In genomic region chr10:79767372-79768244, GRCm38 (mm10) we compare ENCODE assay signal across 8 mouse cellular contexts. TPM values are rescaled to one million over a fixed set of nuclear protein-coding genes. Genes with fewer than 3 reads are reported as not detected.
A peak's percentile ranks its signal among the peaks of the same experiment; 100 is the strongest.
DNase-seq lines count a peak whose midpoint lies in the region; ATAC-seq and TF ChIP-seq lines count a peak whose summit lies in the region.

No protein-coding gene starts in this region.

- peaks cover 40% of the 10 kb centered on the region for H3K79me2 ChIP-seq in myocyte (ENCODE audit: control insufficient read depth, insufficient read depth)

- peaks cover 9% of the 10 kb centered on the region for H3K4me1 ChIP-seq in brown adipose tissue, adult 24 weeks (ENCODE audit: control insufficient read depth, insufficient read depth, insufficient read length, low read length)
- peaks cover 39% of the 10 kb centered on the region for H3K4me1 ChIP-seq in heart, embryonic 12.5 days (replicated peaks)
- H3K4me1 ChIP-seq in kidney, postnatal 0 days (replicated peaks; ENCODE audit: insufficient read depth, low read length), result peaks cover 20% of the 10 kb centered on the region
- peaks cover 29% of the 10 kb centered on the region for H3K4me1 ChIP-seq in liver, embryonic 11.5 days (replicated peaks; ENCODE audit: control insufficient read depth, insufficient read depth, low read length)

- peak overlapping the region; percentile 64 for H3K9ac ChIP-seq in heart, embryonic 12.5 days
- H3K9ac ChIP-seq in kidney, postnatal 0 days (ENCODE audit: low read depth, low read length), result peak overlapping the region; percentile 53
- H3K9ac ChIP-seq in liver, embryonic 11.5 days (ENCODE audit: low read depth, low read length), result peak overlapping the region; percentile 47; the same call in 1 of the 2 replicates

- no peaks in the 10 kb centered on the region for H3K36me3 ChIP-seq in heart, embryonic 12.5 days
- no peaks in the 10 kb centered on the region for H3K36me3 ChIP-seq in kidney, postnatal 0 days (ENCODE audit: insufficient read depth, low read length)
- H3K36me3 ChIP-seq in liver, embryonic 11.5 days (ENCODE audit: control insufficient read depth, insufficient read depth, low read length), result no peaks in the 10 kb centered on the region; the same call in 1 of the 2 replicates
- H3K36me3 ChIP-seq in myocyte (ENCODE audit: control insufficient read depth, insufficient read depth), result no peaks in the 10 kb centered on the region

- no peak overlapping the region for H3ac ChIP-seq in myocyte (ENCODE audit: control insufficient read depth, insufficient read length)

- ATAC-seq in CD4-positive, CD25-positive, alpha-beta regulatory T cell, adult 4 months, result peak; percentile 33
- ATAC-seq in erythroid progenitor cell, adult 5-6 weeks (replicated peaks; ENCODE audit: low FRiP score, poor library complexity, severe bottlenecking), result peak; percentile 67
- peak; percentile 75 for ATAC-seq in heart, embryonic 12.5 days (ENCODE audit: insufficient number of reproducible peaks, low FRiP score)
- ATAC-seq in kidney, postnatal 0 days (replicated peaks; ENCODE audit: low FRiP score, low read depth), result peak; percentile 76
- peak; percentile 49 for ATAC-seq in liver, embryonic 11.5 days (replicated peaks; ENCODE audit: low FRiP score)

- 0 out of 2 replicates have a peak, but pooled peaks cover 5% of the 10 kb centered on the region for H3K9me3 ChIP-seq in heart, embryonic 12.5 days (replicated peaks)
- H3K9me3 ChIP-seq in kidney, postnatal 0 days (replicated peaks; ENCODE audit: low read length), result no peaks in the 10 kb centered on the region
- H3K9me3 ChIP-seq in liver, embryonic 11.5 days (ENCODE audit: control insufficient read depth, low read length), result no peaks in the 10 kb centered on the region; the same call in 1 of the 2 replicates

- 10% methylated on average over 40 of the region's 40 CpGs for WGBS in heart, embryonic 12.5 days
- WGBS in kidney, postnatal 0 days, result 10% methylated on average over 40 of the region's 40 CpGs
- WGBS in liver, embryonic 11.5 days, result 11% methylated on average over 40 of the region's 40 CpGs

- H3K27ac ChIP-seq in brown adipose tissue, adult 24 weeks (replicated peaks; ENCODE audit: low read depth, low read length), result peak overlapping the region; percentile 52
- peak overlapping the region; percentile 85 for H3K27ac ChIP-seq in heart, embryonic 12.5 days (ENCODE audit: poor library complexity, severe bottlenecking)
- peak overlapping the region; percentile 94 for H3K27ac ChIP-seq in kidney, postnatal 0 days
- H3K27ac ChIP-seq in liver, embryonic 11.5 days (ENCODE audit: low read depth, low read length), result peak overlapping the region; percentile 92

- TF ChIP-seq POLR2A in myocyte (IDR thresholded peaks at IDR 0.05; ENCODE audit: insufficient read length, low read depth), result no peak

- peak; percentile 95 for DNase-seq in kidney, postnatal 0 days (ENCODE audit: low spot score)
- DNase-seq in liver, embryonic 11.5 days (ENCODE audit: low spot score), result peak; percentile 85
- DNase-seq in telencephalon, adult 2 months (ENCODE audit: low read depth, low spot score), result peak; percentile 97

- TF ChIP-seq CTCF in kidney, postnatal 0 days (IDR thresholded peaks at IDR 0.05; ENCODE audit: low read depth), result no peak

- 0 out of 2 replicates have a peak, but pooled peaks cover 5% of the 10 kb centered on the region for H3K27me3 ChIP-seq in heart, embryonic 12.5 days (replicated peaks)
- H3K27me3 ChIP-seq in kidney, postnatal 0 days (ENCODE audit: insufficient read depth, low read length), result no peaks in the 10 kb centered on the region
- H3K27me3 ChIP-seq in liver, embryonic 11.5 days (replicated peaks; ENCODE audit: control insufficient read depth, insufficient read depth, low read length), result 0 out of 2 replicates have a peak, but pooled peaks cover 3% of the 10 kb centered on the region
- H3K27me3 ChIP-seq in myocyte (ENCODE audit: control insufficient read depth, insufficient read depth, insufficient read length), result no peaks in the 10 kb centered on the region

- peak overlapping the region; percentile 81 for H3K4me2 ChIP-seq in heart, embryonic 12.5 days
- H3K4me2 ChIP-seq in kidney, postnatal 0 days (ENCODE audit: low read length), result peak overlapping the region; percentile 92
- peak overlapping the region; percentile 87 for H3K4me2 ChIP-seq in liver, embryonic 11.5 days
- H3K4me2 ChIP-seq in myocyte (ENCODE audit: low read depth), result peak overlapping the region; percentile 67

- peak overlapping the region; percentile 87 for H3K4me3 ChIP-seq in brown adipose tissue, adult 24 weeks (ENCODE audit: insufficient read depth, low read depth, low read length)
- peak overlapping the region; percentile 89 for H3K4me3 ChIP-seq in heart, embryonic 12.5 days
- peak overlapping the region; percentile 79 for H3K4me3 ChIP-seq in kidney, postnatal 0 days (replicated peaks; ENCODE audit: low read depth, low read length)
- peak overlapping the region; percentile 96 for H3K4me3 ChIP-seq in liver, embryonic 11.5 days (ENCODE audit: low read depth, low read length)
- peak overlapping the region; percentile 65 for H3K4me3 ChIP-seq in myocyte

TF ChIP-seq in myocyte, 11 proteins besides CTCF, POLR2A, EP300 and RAD21:
- TF ChIP-seq MYOG (IDR thresholded peaks at IDR 0.05; ENCODE audit: control insufficient read depth in 1 of 3, insufficient read depth in 1 of 3, insufficient read length in 2 of 3, low read depth in 2 of 3), result peak in 1 of 3 experiments; percentile 13
- TF ChIP-seq MAX (IDR thresholded peaks at IDR 0.05; ENCODE audit: low read depth), result no peak

RNA-seq across cellular contexts. Expression of gene Rnf126, which starts 0.9 kb away (rescaled TPM):
- 1 to 10 TPM; 3.4 to 3.5 TPM for polyA plus RNA-seq in CD4-positive, CD25-positive, alpha-beta regulatory T cell, adult 4 months (2017; shearing (Covaris generic))
- polyA plus RNA-seq in brown adipose tissue, adult 24 weeks (2012; ENCODE audit: insufficient read depth, insufficient read length, missing spikeins), result 23.3 and 27.2 TPM in 2 replicates
- 40.0 and 58.7 TPM in 2 replicates for total RNA-seq in erythroid progenitor cell, adult 5-6 weeks (2015; ENCODE audit: low replicate concordance)
- 18.3 and 19.4 TPM in 2 replicates for total RNA-seq in erythroid progenitor cell, adult 5-6 weeks (2017; ENCODE audit: low replicate concordance)
- 78.7 and 78.9 TPM in 2 replicates for polyA plus RNA-seq in heart, embryonic 12.5 days (2016; fragmentation: Nextera tagmentation; extraction: Ambion mirVana)
- polyA plus RNA-seq in kidney, postnatal 0 days (2015; fragmentation: Nextera tagmentation; extraction: Ambion mirVana), result 74.5 and 82.4 TPM in 2 replicates
- 105 and 119 TPM in 2 replicates for polyA plus RNA-seq in liver, embryonic 11.5 days (2014; fragmentation: Nextera tagmentation; extraction: Ambion mirVana)
- 91.3 TPM for polyA plus RNA-seq in myocyte (2012; fragmentation: generic; extraction: Trizol)

RNA-seq across cellular contexts. Expression of gene Fstl3, which starts 9.5 kb away (rescaled TPM):
- under 1 TPM in 1 of 2 experiments, not detected in 1; 0.53 TPM for polyA plus RNA-seq in CD4-positive, CD25-positive, alpha-beta regulatory T cell, adult 4 months (2017; shearing (Covaris generic))
- polyA plus RNA-seq in brown adipose tissue, adult 24 weeks (2012; ENCODE audit: insufficient read depth, insufficient read length, missing spikeins), result 0.96 and 1.3 TPM in 2 replicates
- total RNA-seq in erythroid progenitor cell, adult 5-6 weeks (2015; ENCODE audit: low replicate concordance), result 5.4 TPM in 1 of 2 replicates, not detected in the other
- total RNA-seq in erythroid progenitor cell, adult 5-6 weeks (2017; ENCODE audit: low replicate concordance), result 0.38 and 1.3 TPM in 2 replicates
- 21.1 and 21.9 TPM in 2 replicates for polyA plus RNA-seq in heart, embryonic 12.5 days (2016; fragmentation: Nextera tagmentation; extraction: Ambion mirVana)
- polyA plus RNA-seq in kidney, postnatal 0 days (2015; fragmentation: Nextera tagmentation; extraction: Ambion mirVana), result 32.9 and 38.7 TPM in 2 replicates
- polyA plus RNA-seq in liver, embryonic 11.5 days (2014; fragmentation: Nextera tagmentation; extraction: Ambion mirVana), result 1.8 and 2.6 TPM in 2 replicates
- 28.9 TPM for polyA plus RNA-seq in myocyte (2012; fragmentation: generic; extraction: Trizol)

RNA-seq across cellular contexts. Expression of gene Fgf22, which starts 12.7 kb away (rescaled TPM):
- not detected for polyA plus RNA-seq in CD4-positive, CD25-positive, alpha-beta regulatory T cell, adult 4 months (2017; shearing (Covaris generic))
- not detected in 2 replicates for polyA plus RNA-seq in brown adipose tissue, adult 24 weeks (2012; ENCODE audit: insufficient read depth, insufficient read length, missing spikeins)
- total RNA-seq in erythroid progenitor cell, adult 5-6 weeks (2015; ENCODE audit: low replicate concordance), result not detected in 2 replicates
- not detected in 2 replicates for total RNA-seq in erythroid progenitor cell, adult 5-6 weeks (2017; ENCODE audit: low replicate concordance)
- polyA plus RNA-seq in heart, embryonic 12.5 days (2016; fragmentation: Nextera tagmentation; extraction: Ambion mirVana), result 0.22 and 0.38 TPM in 2 replicates
- 0.11 and 0.36 TPM in 2 replicates for polyA plus RNA-seq in kidney, postnatal 0 days (2015; fragmentation: Nextera tagmentation; extraction: Ambion mirVana)
- 0.23 TPM in 1 of 2 replicates, not detected in the other for polyA plus RNA-seq in liver, embryonic 11.5 days (2014; fragmentation: Nextera tagmentation; extraction: Ambion mirVana)
- 0.26 TPM for polyA plus RNA-seq in myocyte (2012; fragmentation: generic; extraction: Trizol)

RNA-seq across cellular contexts. Expression of gene Polrmt, which starts 21.2 kb away (rescaled TPM):
- polyA plus RNA-seq in CD4-positive, CD25-positive, alpha-beta regulatory T cell, adult 4 months (2017; shearing (Covaris generic)), result 10 to 100 TPM; 18.0 to 23.4 TPM
- 20.1 and 32.1 TPM in 2 replicates for polyA plus RNA-seq in brown adipose tissue, adult 24 weeks (2012; ENCODE audit: insufficient read depth, insufficient read length, missing spikeins)
- 8.0 TPM in 1 of 2 replicates, not detected in the other for total RNA-seq in erythroid progenitor cell, adult 5-6 weeks (2015; ENCODE audit: low replicate concordance)
- 0.64 and 4.4 TPM in 2 replicates for total RNA-seq in erythroid progenitor cell, adult 5-6 weeks (2017; ENCODE audit: low replicate concordance)
- 35.4 and 35.9 TPM in 2 replicates for polyA plus RNA-seq in heart, embryonic 12.5 days (2016; fragmentation: Nextera tagmentation; extraction: Ambion mirVana)
- 37.9 and 38.5 TPM in 2 replicates for polyA plus RNA-seq in kidney, postnatal 0 days (2015; fragmentation: Nextera tagmentation; extraction: Ambion mirVana)
- polyA plus RNA-seq in liver, embryonic 11.5 days (2014; fragmentation: Nextera tagmentation; extraction: Ambion mirVana), result 36.5 and 41.5 TPM in 2 replicates
- 82.3 TPM for polyA plus RNA-seq in myocyte (2012; fragmentation: generic; extraction: Trizol)

RNA-seq across cellular contexts. Expression of gene Prss57, which starts 23.2 kb away (rescaled TPM):
- not detected for polyA plus RNA-seq in CD4-positive, CD25-positive, alpha-beta regulatory T cell, adult 4 months (2017; shearing (Covaris generic))
- not detected in 2 replicates for polyA plus RNA-seq in brown adipose tissue, adult 24 weeks (2012; ENCODE audit: insufficient read depth, insufficient read length, missing spikeins)
- total RNA-seq in erythroid progenitor cell, adult 5-6 weeks (2015; ENCODE audit: low replicate concordance), result 25.6 and 44.0 TPM in 2 replicates
- 1.1 and 6.5 TPM in 2 replicates for total RNA-seq in erythroid progenitor cell, adult 5-6 weeks (2017; ENCODE audit: low replicate concordance)
- polyA plus RNA-seq in heart, embryonic 12.5 days (2016; fragmentation: Nextera tagmentation; extraction: Ambion mirVana), result 0.24 TPM in 1 of 2 replicates, not detected in the other
- polyA plus RNA-seq in kidney, postnatal 0 days (2015; fragmentation: Nextera tagmentation; extraction: Ambion mirVana), result 0.04 and 0.06 TPM in 2 replicates
- 1.5 and 1.7 TPM in 2 replicates for polyA plus RNA-seq in liver, embryonic 11.5 days (2014; fragmentation: Nextera tagmentation; extraction: Ambion mirVana)
- 0.07 TPM for polyA plus RNA-seq in myocyte (2012; fragmentation: generic; extraction: Trizol)

Comparison
In these comparisons a context has a peak if more than half of its experiments do, and no peak if none do; other contexts are left out.
1. Peak in every context shown above with its lines: DNase-seq, ATAC-seq, H3K4me3 ChIP-seq and H3K27ac ChIP-seq.